Mouse (Mus musculus) heart, adult 2 months (tissue): ENCODE data around the gene Rtbdn. TPM values are rescaled to one million over a fixed set of nuclear protein-coding genes. Genes with fewer than 3 reads are reported as not detected.

Experiments used
- DNase-seq, 2 experiments: peaks; one replicate each; pipeline ENCODE4 v3.0.0; 2021
- H3K27ac ChIP-seq: fragments of 200-600 bp; 2 replicates; pipeline ENCODE4 v1.8.1; 2022
- H3K27me3 ChIP-seq: fragments of 200-500 bp; 2 replicates; pipeline ENCODE4 v1.6.1; 2012; ENCODE audit warnings: mild to moderate bottlenecking, low read length, inconsistent platforms, mixed read lengths; ENCODE audit not compliant: control insufficient read depth, insufficient read depth
- H3K36me3 ChIP-seq: fragments of 200-500 bp; 2 replicates; pipeline ENCODE4 v1.6.1; 2012; ENCODE audit warnings: low read length, inconsistent platforms; ENCODE audit not compliant: control insufficient read depth, insufficient read depth
- H3K4me1 ChIP-seq: fragments of 200-500 bp; 2 replicates; pipeline ENCODE4 v1.6.1; 2011; ENCODE audit warnings: low read length; ENCODE audit not compliant: control insufficient read depth, insufficient read depth
- H3K4me3 ChIP-seq: fragments of 200-600 bp; 2 replicates; pipeline ENCODE4 v1.8.1; 2022
- H3K79me2 ChIP-seq: fragments of 200-500 bp; replicated peaks from 2 replicates; pipeline ENCODE4 v1.6.1; 2012; ENCODE audit warnings: mild to moderate bottlenecking, inconsistent platforms, low read length, moderate library complexity, mixed read lengths; ENCODE audit not compliant: control insufficient read depth, insufficient read depth
- H3K9ac ChIP-seq: fragments of 200-500 bp; 2 replicates; pipeline ENCODE4 v1.6.1; 2012; ENCODE audit warnings: low read depth, mild to moderate bottlenecking, control low read depth, inconsistent platforms, low read length, mixed read lengths
- CTCF ChIP-seq: fragments of 200-600 bp; IDR thresholded peaks from 2 replicates; pipeline ENCODE4 v1.8.1; 2022; ENCODE audit warnings: antibody characterized with exemption, mild to moderate bottlenecking, moderate library complexity
- EP300 ChIP-seq: fragments of 200-500 bp; IDR thresholded peaks from 2 replicates; pipeline ENCODE4 v1.6.1; 2011; ENCODE audit warnings: low read depth, low read length, control low read depth; ENCODE audit not compliant: insufficient read depth
- POLR2A ChIP-seq: fragments of 200-500 bp; IDR thresholded peaks from 2 replicates; pipeline ENCODE4 v1.6.1; 2011; ENCODE audit warnings: mild to moderate bottlenecking, low read depth, low read length, control low read depth; ENCODE audit not compliant: insufficient read depth
- WGBS: fragments of 180-500 bp; shearing (Covaris S2); methylation state at CpG from one replicate; pipeline ENCODE4 v1.1.7; 2018; 5-methylcytosine and 5-hydroxymethylcytosine counted together
- intact Hi-C: fragments of 180-260 bp; cut with DNase I; formaldehyde crosslinking; loops from one replicate; pipeline ENCODE4 v1.15.1; 2025
- polyA plus RNA-seq: library from polyadenylated mRNA; depleted of rRNA; stranded (reverse); fragments of >200 nt; gene quantifications from 2 replicates; pipeline ENCODE4 v1.2.3, GENCODE M21; 2012
- total RNA-seq, 2 experiments: library from RNA; stranded (reverse); gene quantifications; 2 replicates each; pipeline ENCODE4 v1.2.3; 2021

The Rtbdn gene
- total and polyA plus RNA-seq, 3 experiments = not detected

- Histone ChIP-seq H3K36me3 (no peaks in the 10 kb centered on the region), H3K4me1 (peaks cover 21% of the 10 kb centered on the region), H3K4me3 (peak overlapping the region; percentile 79; the same call in 1 of the 2 replicates), H3K79me2 (no peaks in the 10 kb centered on the region), H3K27ac (peak overlapping the region; percentile 87), H3K27me3 (no peaks in the 10 kb centered on the region), H3K9ac (peak overlapping the region; percentile 19; the same call in 1 of the 2 replicates)
- TF ChIP-seq EP300 (no peak), CTCF (no peak), POLR2A (no peak)
- DNase-seq = peak; percentile 55 to 68
- intact Hi-C loops = no loop called here
- 19% methylated on average over 15 of the region's 16 CpGs for WGBS
Measured at GRCm38 (mm10) chr8:84984294-84985048, 37.7 kb downstream of the Rtbdn start.

- intact Hi-C loops = no loop called here
- 9% methylated on average over 23 of the region's 23 CpGs for WGBS
- peak overlapping the region; percentile 57 for H3K9ac ChIP-seq
- peaks cover 21% of the 10 kb centered on the region for H3K4me1 ChIP-seq
- peak overlapping the region; percentile 87 for H3K27ac ChIP-seq
- TF ChIP-seq EP300 = no peak
- TF ChIP-seq POLR2A = no peak
- TF ChIP-seq CTCF = no peak
- DNase-seq = no peak
- no peaks in the 10 kb centered on the region for H3K36me3 ChIP-seq
- no peaks in the 10 kb centered on the region for H3K79me2 ChIP-seq
- H3K27me3 ChIP-seq = no peaks in the 10 kb centered on the region
- H3K4me3 ChIP-seq = peak overlapping the region; percentile 79
Measured at GRCm38 (mm10) chr8:84985049-84985683, 38.4 kb downstream of the Rtbdn start.

- H3K27ac ChIP-seq = peak overlapping the region; percentile 87
- no peaks in the 10 kb centered on the region for H3K36me3 ChIP-seq
- intact Hi-C loops = no loop called here
- peak; percentile 89 to 93 for DNase-seq
- no peaks in the 10 kb centered on the region for H3K27me3 ChIP-seq
- H3K4me3 ChIP-seq = peak overlapping the region; percentile 79
- WGBS = under 1% methylated on average over 53 of the region's 53 CpGs
- peaks cover 21% of the 10 kb centered on the region for H3K4me1 ChIP-seq
- H3K9ac ChIP-seq = peak overlapping the region; percentile 57
- H3K79me2 ChIP-seq = no peaks in the 10 kb centered on the region
- TF ChIP-seq EP300 = no peak
- TF ChIP-seq CTCF = no peak
- TF ChIP-seq POLR2A = peak; percentile 71
Measured at GRCm38 (mm10) chr8:84985684-84986378, 39.0 kb downstream of the Rtbdn start.

- Histone ChIP-seq H3K27ac (peak overlapping the region; percentile 87), H3K36me3 (no peaks in the 10 kb centered on the region), H3K4me1 (peaks cover 17% of the 10 kb centered on the region), H3K27me3 (no peaks in the 10 kb centered on the region), H3K79me2 (no peaks in the 10 kb centered on the region), H3K4me3 (peak overlapping the region; percentile 79), H3K9ac (peak overlapping the region; percentile 57)
- WGBS = 36% methylated on average over 8 of the region's 8 CpGs
- no peak for TF ChIP-seq CTCF
- TF ChIP-seq EP300 = no peak
- TF ChIP-seq POLR2A = no peak
- intact Hi-C loops = no loop called here
- DNase-seq = no peak
Measured at GRCm38 (mm10) chr8:84986379-84986945, 39.7 kb downstream of the Rtbdn start.

- no peaks in the 10 kb centered on the region for H3K27me3 ChIP-seq
- no peaks in the 10 kb centered on the region for H3K79me2 ChIP-seq
- H3K27ac ChIP-seq = no peak overlapping the region
- 88% methylated on average over 5 of the region's 5 CpGs for WGBS
- DNase-seq = no peak
- TF ChIP-seq EP300 (no peak), CTCF (no peak), POLR2A (no peak)
- intact Hi-C loops = no loop called here
- H3K9ac ChIP-seq = no peak overlapping the region
- peaks cover 17% of the 10 kb centered on the region for H3K4me1 ChIP-seq
- H3K36me3 ChIP-seq = no peaks in the 10 kb centered on the region
- no peak overlapping the region for H3K4me3 ChIP-seq
Measured at GRCm38 (mm10) chr8:84987388-84987787, 40.6 kb downstream of the Rtbdn start.
